Mouse (Mus musculus) forebrain, postnatal 0 days (tissue): ENCODE data around the gene Tspan18. TPM values are rescaled to one million over a fixed set of nuclear protein-coding genes. Genes with fewer than 3 reads are reported as not detected.

Experiments used
- ATAC-seq: fragments of 200-750 bp; cut with Nextera tagmentation; 2 replicates; pipeline ENCODE4 v1.8.0; 2017; ENCODE audit warnings: mild to moderate bottlenecking, moderate library complexity
- DNase-seq: peaks from one replicate; pipeline ENCODE4 v3.0.0-alpha.2; 2015
- H3K27ac ChIP-seq: fragments of 300-500 bp; sonication (generic); 2 replicates; pipeline ENCODE4 v1.5.1; 2014; ENCODE audit warnings: low read depth, mild to moderate bottlenecking, antibody characterized with exemption, low read length, moderate library complexity, mixed read lengths
- H3K27me3 ChIP-seq: fragments of 300-500 bp; sonication (generic); 2 replicates; pipeline ENCODE4 v1.6.1; 2014; ENCODE audit warnings: mild to moderate bottlenecking, low read length, mixed read lengths; ENCODE audit not compliant: insufficient read depth
- H3K36me3 ChIP-seq: fragments of 300-500 bp; sonication (generic); 2 replicates; pipeline ENCODE4 v1.6.1; 2014; ENCODE audit warnings: mild to moderate bottlenecking, moderate library complexity; ENCODE audit not compliant: insufficient read depth
- H3K4me1 ChIP-seq: fragments of 300-500 bp; sonication (generic); 2 replicates; pipeline ENCODE4 v1.6.1; 2014; ENCODE audit warnings: antibody characterized with exemption; ENCODE audit not compliant: insufficient read depth
- H3K4me2 ChIP-seq: fragments of 300-500 bp; sonication (generic); 2 replicates; pipeline ENCODE4 v1.6.1; 2014; ENCODE audit warnings: low read depth, mild to moderate bottlenecking, moderate library complexity
- H3K4me3 ChIP-seq: fragments of 300-500 bp; sonication (generic); 2 replicates; pipeline ENCODE4 v1.5.1; 2014; ENCODE audit warnings: low read depth, low read length, mixed read lengths
- H3K9ac ChIP-seq: fragments of 300-500 bp; sonication (generic); 2 replicates; pipeline ENCODE4 v1.6.1; 2014; ENCODE audit warnings: mild to moderate bottlenecking
- H3K9me3 ChIP-seq: fragments of 300-500 bp; sonication (generic); 2 replicates; pipeline ENCODE4 v1.6.1; 2016; ENCODE audit warnings: low read length
- CTCF ChIP-seq: sonication (generic); IDR thresholded peaks from 2 replicates; pipeline ENCODE4 v1.5.1; 2016; ENCODE audit warnings: antibody characterized with exemption, control low read depth, low read depth
- WGBS: fragments of 180-500 bp; shearing (Covaris S2); extraction: QIAGEN DNeasy Blood & Tissue Kit; methylation state at CpG from one replicate; pipeline ENCODE4 v1.1.7; 2014; 5-methylcytosine and 5-hydroxymethylcytosine counted together
- polyA plus RNA-seq: library from polyadenylated mRNA; unstranded; fragments of >200 nt; fragmentation: Nextera tagmentation; extraction: Ambion mirVana; gene quantifications from 2 replicates; pipeline ENCODE4 v1.2.1, GENCODE M21; 2015
- total RNA-seq: library from RNA; depleted of rRNA; stranded (reverse); fragments of >200 nt; gene quantifications from 2 replicates; pipeline ENCODE4 v1.2.3, GENCODE M21; 2014

Gene Tspan18
- total and polyA plus RNA-seq, 2 experiments from 2014 or later = 14.4 to 23.1 TPM

DNA sequence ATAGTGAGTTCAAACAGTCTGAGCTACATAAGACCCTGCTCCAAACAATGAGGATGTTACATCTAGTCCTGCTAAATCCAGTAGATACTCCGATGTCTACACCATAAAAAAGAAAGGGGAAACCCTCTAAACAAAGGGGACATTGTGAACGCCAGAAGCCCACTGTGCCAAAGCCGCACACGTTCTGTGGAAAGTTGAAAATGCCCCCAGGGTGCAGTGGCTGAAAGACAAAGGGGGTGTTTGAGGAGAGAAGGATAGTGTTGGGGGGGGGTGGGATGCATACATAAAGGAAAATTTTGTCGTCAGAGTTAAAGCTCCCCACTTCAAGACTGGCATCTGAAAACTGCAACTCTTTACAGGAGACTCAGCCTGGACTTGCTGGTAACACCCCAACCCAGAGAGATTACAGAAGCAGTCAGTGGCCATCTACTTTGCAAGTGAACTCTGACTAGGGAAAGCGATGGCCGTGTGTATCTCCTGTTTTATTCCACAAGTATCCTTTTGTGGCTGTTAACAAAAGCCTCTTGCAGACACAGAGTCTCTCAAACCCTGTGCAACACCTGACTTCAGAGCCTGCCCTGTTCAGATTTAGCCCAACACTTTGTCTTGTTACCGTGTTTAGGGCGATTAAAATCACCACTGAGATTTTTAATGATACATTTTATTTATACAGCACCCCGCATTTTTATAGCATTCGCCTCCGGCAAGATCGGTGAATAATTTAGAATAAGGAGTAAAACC lies 42.9 kb downstream of the Tspan18 start:
- no peaks in the 10 kb centered on the region for H3K36me3 ChIP-seq
- DNase-seq (no peak), ATAC-seq (no peak)
- no peak overlapping the region for H3K4me2 ChIP-seq
- 20% methylated on average over 13 of the region's 13 CpGs for WGBS
- H3K4me3 ChIP-seq = no peak overlapping the region
- H3K27ac ChIP-seq = no peak overlapping the region
- TF ChIP-seq CTCF = no peak
- H3K9me3 ChIP-seq = no peaks in the 10 kb centered on the region
- no peaks in the 10 kb centered on the region for H3K27me3 ChIP-seq
- peaks cover 23% of the 10 kb centered on the region for H3K4me1 ChIP-seq
- H3K9ac ChIP-seq = no peak overlapping the region

DNA sequence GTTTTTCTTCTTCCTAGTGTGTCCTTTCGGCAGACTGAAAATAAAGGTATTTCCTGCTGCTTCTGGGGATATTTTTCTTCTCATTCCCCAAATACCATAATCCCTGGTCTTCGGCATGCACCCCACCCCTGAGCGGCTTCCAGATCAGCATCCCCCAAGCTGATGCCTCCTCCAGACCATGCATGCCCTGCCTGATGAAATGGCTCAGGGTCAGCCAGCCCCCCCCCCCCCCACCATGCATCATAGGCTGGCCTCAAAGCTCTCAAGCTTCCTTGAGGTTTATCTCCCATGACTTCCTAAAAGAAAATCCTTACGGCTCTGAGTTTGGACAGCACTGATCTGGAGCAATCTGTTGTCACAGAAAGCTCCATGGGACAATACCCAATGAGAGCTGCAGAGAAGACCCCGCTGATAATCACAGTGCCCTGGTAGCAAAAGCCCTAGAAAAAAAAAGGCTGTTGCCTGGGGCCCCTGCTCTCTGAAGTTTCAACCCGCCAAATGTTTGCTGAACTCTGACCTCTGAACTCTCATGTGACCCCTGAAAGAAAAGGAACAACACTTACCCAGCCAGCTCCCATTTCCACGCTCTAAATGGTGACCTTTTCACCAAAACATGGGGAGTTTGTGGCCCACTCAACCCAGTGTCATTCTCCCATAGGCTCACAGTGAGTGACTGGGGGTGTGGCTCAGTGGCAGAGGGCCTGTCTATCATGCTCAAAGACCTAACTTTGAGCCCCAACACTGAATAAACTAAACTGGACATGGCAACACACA lies 43.8 kb downstream of the Tspan18 start:
- Histone ChIP-seq H3K9me3 (no peaks in the 10 kb centered on the region), H3K4me2 (no peak overlapping the region), H3K36me3 (no peaks in the 10 kb centered on the region), H3K27me3 (no peaks in the 10 kb centered on the region), H3K4me3 (no peak overlapping the region), H3K9ac (no peak overlapping the region), H3K27ac (no peak overlapping the region), H3K4me1 (peaks cover 26% of the 10 kb centered on the region)
- ATAC-seq (no peak), DNase-seq (no peak)
- no peak for TF ChIP-seq CTCF
- 47% methylated on average over 7 of the region's 7 CpGs for WGBS

DNA sequence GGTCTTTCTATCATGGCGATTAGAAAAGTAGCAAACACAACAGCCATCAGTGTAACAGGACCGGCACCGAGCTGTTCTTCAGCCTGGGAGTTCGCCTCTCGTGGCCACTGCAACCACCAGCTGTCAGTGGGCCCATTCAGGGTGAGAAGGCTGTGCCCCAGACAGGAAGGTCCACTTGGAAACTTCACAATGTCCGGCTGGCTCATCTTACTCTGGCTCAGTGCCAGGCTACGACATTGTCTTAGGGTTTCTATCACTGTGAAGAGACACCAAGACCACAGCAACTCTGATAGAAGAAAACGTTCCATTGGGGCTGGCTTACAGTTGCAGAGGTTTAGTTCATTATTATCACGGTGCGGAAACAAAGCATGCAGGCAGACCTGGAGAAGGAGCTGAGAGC lies 45.1 kb downstream of the Tspan18 start:
- 67% methylated on average over 10 of the region's 10 CpGs for WGBS
- Histone ChIP-seq H3K27ac (no peak overlapping the region), H3K9me3 (no peaks in the 10 kb centered on the region), H3K36me3 (no peaks in the 10 kb centered on the region), H3K4me1 (peaks cover 26% of the 10 kb centered on the region), H3K9ac (no peak overlapping the region), H3K27me3 (no peaks in the 10 kb centered on the region), H3K4me3 (no peak overlapping the region), H3K4me2 (no peak overlapping the region)
- ATAC-seq = no peak
- TF ChIP-seq CTCF = no peak
- DNase-seq = no peak

GRCm38 (mm10) chr2:93287348-93287747 lies 47.0 kb downstream of the Tspan18 start:
- Histone ChIP-seq H3K9ac (0 out of 2 replicates have a peak overlapping the region, but pooled peaks have one; percentile 19), H3K4me1 (peaks cover 26% of the 10 kb centered on the region), H3K4me3 (no peak overlapping the region), H3K27me3 (no peaks in the 10 kb centered on the region), H3K4me2 (0 out of 2 replicates have a peak overlapping the region, but pooled peaks have one; percentile 8), H3K36me3 (no peaks in the 10 kb centered on the region), H3K27ac (peak overlapping the region; percentile 85), H3K9me3 (no peaks in the 10 kb centered on the region)
- 13% methylated on average over 4 of the region's 4 CpGs for WGBS
- TF ChIP-seq CTCF = no peak
- peak; percentile 83 for DNase-seq
- peak; percentile 74 for ATAC-seq

DNA sequence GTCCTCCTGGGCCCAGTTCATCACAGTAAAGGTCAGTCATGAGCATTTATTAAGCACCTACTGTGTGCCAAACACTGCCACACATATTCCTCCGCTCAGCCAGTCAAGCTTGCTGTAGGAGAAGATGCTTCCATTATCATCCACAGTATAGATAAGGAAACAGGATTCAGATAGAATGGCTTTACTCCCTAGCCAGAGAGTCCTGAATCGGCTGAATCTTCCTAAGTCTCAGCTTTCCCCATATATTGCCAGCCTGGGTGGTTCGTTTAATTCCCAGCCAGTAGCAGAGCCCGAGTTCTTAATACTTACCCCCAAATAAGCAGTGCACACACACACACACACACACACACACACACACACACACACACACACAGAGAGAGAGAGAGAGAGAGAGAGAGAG lies 47.6 kb downstream of the Tspan18 start:
- Histone ChIP-seq H3K27me3 (no peaks in the 10 kb centered on the region), H3K27ac (peak overlapping the region; percentile 85), H3K36me3 (no peaks in the 10 kb centered on the region), H3K4me1 (peaks cover 26% of the 10 kb centered on the region), H3K4me3 (no peak overlapping the region), H3K9ac (no peak overlapping the region), H3K4me2 (0 out of 2 replicates have a peak overlapping the region, but pooled peaks have one; percentile 8), H3K9me3 (no peaks in the 10 kb centered on the region)
- WGBS = 24% methylated on average over 4 of the region's 4 CpGs
- no peak for TF ChIP-seq CTCF
- peak; percentile 40 for DNase-seq
- ATAC-seq = peak; percentile 13; the same call in 1 of the 2 replicates

DNA sequence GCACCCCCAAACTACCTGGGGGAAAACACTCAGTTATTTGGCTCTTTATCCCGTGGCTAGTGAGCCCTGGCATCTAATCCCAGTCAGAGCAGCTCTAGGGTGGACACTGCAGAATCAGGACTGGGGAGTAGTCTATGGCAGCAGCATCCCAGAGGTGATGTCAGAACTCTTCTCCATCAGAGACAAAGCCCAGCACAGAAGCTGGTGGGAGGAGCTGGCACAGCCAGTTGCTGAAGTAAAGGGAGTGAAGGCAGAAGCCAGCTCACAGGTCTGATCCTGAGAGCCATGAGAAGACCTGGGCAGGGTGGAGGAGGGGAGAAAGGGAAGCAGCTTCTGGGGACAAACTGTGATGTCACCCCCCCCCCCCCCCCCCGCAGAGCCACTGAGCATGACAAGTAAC lies 48.0 kb downstream of the Tspan18 start:
- peaks cover 22% of the 10 kb centered on the region for H3K4me1 ChIP-seq
- 40% methylated on average over 2 of the region's 2 CpGs for WGBS
- DNase-seq (no peak), ATAC-seq (peak; percentile 12; the same call in 1 of the 2 replicates)
- TF ChIP-seq CTCF = no peak
- H3K4me3 ChIP-seq = no peak overlapping the region
- H3K27ac ChIP-seq = peak overlapping the region; percentile 85
- H3K36me3 ChIP-seq = no peaks in the 10 kb centered on the region
- H3K27me3 ChIP-seq = no peaks in the 10 kb centered on the region
- H3K4me2 ChIP-seq = no peak overlapping the region
- H3K9ac ChIP-seq = no peak overlapping the region
- H3K9me3 ChIP-seq = no peaks in the 10 kb centered on the region

DNA sequence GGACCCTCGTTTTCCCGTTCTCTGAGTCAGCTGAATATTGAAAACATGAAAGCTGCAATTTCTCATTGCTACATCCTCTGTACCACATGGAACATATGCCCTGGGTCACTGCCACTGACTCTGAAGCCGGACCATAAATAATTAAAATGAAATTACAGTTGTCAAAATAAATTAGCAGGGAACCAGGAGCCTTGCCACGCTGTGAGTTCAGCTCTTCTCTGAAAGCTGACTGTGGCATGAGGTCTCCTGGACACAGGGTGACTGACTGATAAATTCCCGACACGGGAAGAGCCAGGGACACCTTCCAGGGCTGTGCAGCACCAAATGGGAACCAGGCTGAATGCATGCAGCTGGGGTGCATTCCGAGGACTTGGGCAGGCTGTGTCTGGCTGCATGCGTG lies 48.5 kb downstream of the Tspan18 start:
- Histone ChIP-seq H3K4me3 (no peak overlapping the region), H3K27me3 (no peaks in the 10 kb centered on the region), H3K4me1 (peaks cover 21% of the 10 kb centered on the region), H3K36me3 (no peaks in the 10 kb centered on the region), H3K4me2 (no peak overlapping the region), H3K27ac (peak overlapping the region; percentile 10; the same call in 1 of the 2 replicates), H3K9ac (no peak overlapping the region), H3K9me3 (no peaks in the 10 kb centered on the region)
- ATAC-seq (no peak), DNase-seq (no peak)
- no peak for TF ChIP-seq CTCF
- WGBS = 46% methylated on average over 8 of the region's 8 CpGs
